Mouse (Mus musculus): ENCODE measurements around the gene Tpm3.
A peak's percentile ranks its signal among the peaks of the same experiment; 100 is the strongest.
"Not testable (repeated sequence)": the region's sequence is repeated elsewhere in the genome, so short reads cannot be mapped to it uniquely, and the experiment has no call there.

Gene Tpm3

DNA sequence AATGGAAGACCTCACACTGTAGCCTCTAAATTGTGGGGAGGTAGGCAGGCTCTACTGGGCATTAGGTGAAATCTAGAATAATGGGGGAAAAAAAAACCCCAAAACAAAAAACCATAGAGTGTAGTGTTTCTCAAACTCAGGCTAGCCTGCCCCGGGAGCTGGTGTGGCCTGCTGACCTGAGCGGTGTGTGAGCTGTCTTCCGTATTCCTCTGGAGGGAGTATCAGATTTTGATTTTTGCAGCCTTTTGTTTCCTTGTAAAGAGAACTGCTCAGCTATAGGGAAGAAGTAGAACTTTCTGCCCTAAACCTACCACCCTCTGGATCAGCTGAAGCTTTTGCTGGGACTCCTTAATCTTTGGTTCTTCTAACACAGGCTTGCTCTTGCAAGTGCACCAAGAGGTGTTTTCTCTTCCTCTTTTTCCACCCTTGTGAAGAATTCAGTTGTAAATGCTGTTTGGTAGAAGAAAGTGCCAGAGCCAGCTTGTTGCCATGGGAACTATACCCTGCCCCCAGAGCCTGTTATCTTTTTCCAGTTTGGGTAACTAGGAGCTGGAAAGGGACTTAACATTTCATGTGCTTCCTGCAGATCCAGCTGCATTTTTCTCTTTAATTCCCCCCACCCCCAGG is 11.4 kb downstream of the Tpm3 start:
- DNase-seq (ENCODE audit: low read depth, low spot score) = peak; percentile 88

DNA sequence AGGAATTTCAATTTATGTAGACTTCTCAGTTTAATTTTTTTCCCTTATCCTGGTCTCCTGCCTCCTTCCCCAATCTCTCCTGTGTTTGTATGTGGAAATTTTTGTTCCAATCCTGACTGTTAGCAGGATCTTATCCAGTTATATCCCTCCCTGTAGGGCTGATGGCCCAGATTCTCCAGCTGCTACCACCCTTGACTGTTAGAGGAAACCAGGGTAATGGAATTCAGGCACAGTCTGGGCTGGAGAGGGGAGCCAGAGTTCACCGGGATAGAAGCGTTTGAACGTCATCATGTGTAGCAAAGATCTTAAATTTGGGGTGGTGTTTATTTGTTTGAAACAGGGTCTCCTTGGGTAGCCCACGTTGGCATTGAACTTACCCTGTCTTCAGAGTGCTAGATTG is 12.3 kb downstream of the Tpm3 start:
- DNase-seq (ENCODE audit: low read depth, low spot score) = peak; percentile 47

DNA sequence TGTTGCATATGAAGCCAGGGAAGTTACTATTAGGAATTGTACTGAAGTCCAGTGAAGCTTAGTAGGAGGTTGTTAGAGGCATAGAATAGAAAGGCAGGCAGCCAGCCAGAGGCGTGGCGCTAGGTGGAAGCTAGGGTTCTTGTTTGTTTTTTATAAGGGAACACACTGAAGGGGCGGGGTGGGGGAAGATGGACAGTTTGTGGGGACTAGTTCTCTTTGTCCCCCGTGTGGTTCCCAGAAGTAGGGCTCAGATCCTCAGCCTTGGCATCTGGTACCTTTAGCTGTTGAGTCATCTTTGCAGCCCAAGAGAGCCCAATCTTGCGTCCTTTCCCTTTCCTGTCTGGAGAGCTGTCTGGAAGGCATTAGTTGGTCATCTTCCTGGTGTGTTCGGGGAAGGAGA is 12.8 kb downstream of the Tpm3 start:
- peak; percentile 48 for DNase-seq (ENCODE audit: low read depth, low spot score)

DNA sequence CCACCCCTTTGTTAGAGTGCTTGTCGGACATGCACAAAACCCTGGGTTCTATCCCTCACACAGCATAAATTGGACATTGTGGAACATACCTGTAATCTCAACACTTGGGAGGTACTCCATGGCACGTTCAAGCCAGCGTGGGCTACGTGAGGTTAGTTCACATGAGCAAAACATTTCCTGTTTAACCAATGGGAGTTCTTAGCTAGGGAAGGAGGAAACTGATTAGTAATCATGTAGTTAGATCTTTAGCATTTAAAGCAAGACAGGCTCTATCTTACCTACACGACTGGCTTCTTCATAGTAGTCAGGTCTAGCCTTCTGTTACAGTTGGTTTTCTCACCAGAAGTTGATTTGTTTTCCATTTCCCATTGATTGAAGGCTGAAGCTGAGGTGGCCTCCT is 13.6 kb downstream of the Tpm3 start:
- DNase-seq (ENCODE audit: low read depth, low spot score) = no peak

GRCm38 (mm10) chr3:90088617-90089016 is 16.2 kb downstream of the Tpm3 start:
- no peak for DNase-seq (ENCODE audit: low read depth, low spot score)

- DNase-seq (ENCODE audit: low read depth, low spot score) = no peak
Measured at GRCm38 (mm10) chr3:90090892-90091291, 18.4 kb downstream of the Tpm3 start.

DNA sequence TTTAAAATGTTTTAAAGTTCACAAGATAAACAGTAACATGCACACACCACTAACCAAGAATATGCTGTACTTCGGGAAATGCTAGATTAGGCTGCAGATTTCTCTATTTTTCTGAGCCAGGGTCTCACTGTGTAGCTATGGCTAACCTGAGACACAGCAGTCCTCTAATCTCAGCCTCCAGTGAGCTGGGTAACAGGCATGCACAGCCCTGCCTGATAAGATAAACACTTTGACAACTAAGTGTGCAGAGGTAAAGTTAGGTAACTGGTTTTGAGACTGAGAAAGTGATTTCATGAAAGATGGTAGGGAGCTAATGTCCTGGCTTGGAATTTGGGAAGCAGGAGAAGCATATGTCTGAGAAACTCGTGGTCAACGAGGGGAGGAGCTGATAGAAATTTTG is 22.0 kb downstream of the Tpm3 start:
- DNase-seq (ENCODE audit: low read depth, low spot score) = no peak

- DNase-seq (ENCODE audit: low read depth, low spot score) = peak; percentile 68
Measured at GRCm38 (mm10) chr3:90097928-90098327, 25.5 kb downstream of the Tpm3 start.

- no peak for DNase-seq (ENCODE audit: low read depth, low spot score)
Measured at GRCm38 (mm10) chr3:90101010-90101409, 28.6 kb downstream of the Tpm3 start.

- DNase-seq (ENCODE audit: low read depth, low spot score) = no peak
Measured at GRCm38 (mm10) chr3:90101673-90102072, 29.2 kb downstream of the Tpm3 start.

DNA sequence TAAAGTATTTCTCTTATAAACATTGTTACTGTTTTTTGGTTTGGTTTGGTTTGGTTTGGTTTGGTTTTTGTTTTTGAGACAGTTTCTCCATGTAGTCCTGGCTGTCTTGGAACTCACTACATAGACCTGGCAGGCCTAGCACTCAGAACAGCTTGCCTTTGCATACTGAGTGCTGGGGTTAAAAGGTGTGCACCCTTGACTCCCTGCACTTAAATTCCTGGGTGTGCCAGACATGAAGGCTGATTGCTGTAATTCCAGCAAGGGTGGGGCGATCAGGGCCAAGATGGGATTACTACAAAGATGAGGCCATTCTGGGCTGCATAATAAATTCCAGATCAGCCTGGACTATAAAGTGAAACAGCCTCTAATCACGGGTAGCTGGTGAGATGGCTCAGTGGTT is 29.8 kb downstream of the Tpm3 start:
- no peak for DNase-seq (ENCODE audit: low read depth, low spot score)

DNA sequence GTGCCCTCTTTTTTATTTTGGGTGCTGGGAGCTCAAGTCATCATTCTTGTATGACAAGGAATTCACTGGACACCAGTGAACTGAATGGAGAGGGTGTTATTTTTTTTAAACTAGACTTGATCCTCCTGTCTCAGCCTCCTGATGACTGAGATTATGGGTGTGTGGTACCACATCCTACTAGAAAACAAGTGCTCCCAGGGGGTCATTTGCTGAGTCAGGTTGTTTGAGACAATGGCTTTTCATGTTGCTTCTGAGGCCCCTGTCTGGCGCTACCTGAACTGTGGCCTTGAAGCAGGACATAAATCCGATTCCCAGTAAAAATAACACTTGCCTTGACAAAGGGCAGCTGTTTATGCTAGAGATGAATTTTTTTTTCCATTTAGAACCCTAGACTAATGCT is 30.7 kb downstream of the Tpm3 start:
- no peak for DNase-seq (ENCODE audit: low read depth, low spot score)

GRCm38 (mm10) chr3:90103938-90104337 is 31.5 kb downstream of the Tpm3 start, which contains the start of gene Nup210l:
Gene Nup210l, plus strand, starts transcription at chr3:90104132.
- DNase-seq (ENCODE audit: low read depth, low spot score) = no peak

DNA sequence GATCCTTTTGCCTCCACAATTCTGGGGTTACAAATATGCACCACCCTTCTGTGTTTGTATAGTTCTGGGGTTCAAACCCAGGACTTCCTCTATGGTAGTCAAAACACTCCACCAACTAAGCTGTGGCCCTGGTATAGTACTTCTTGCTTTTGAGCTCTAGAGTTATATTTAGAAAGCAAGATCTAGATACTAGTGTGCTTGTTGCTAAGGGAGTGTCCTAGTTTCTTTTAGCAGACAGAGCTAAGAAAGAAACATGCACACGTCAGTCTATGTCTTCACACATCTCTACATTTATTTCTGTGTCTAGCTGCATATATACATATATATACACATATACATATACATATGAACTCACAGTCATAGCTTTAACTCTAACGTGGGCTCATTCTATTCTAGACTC is 39.3 kb downstream of the Tpm3 start:
- DNase-seq (ENCODE audit: low read depth, low spot score) = peak; percentile 56

DNA sequence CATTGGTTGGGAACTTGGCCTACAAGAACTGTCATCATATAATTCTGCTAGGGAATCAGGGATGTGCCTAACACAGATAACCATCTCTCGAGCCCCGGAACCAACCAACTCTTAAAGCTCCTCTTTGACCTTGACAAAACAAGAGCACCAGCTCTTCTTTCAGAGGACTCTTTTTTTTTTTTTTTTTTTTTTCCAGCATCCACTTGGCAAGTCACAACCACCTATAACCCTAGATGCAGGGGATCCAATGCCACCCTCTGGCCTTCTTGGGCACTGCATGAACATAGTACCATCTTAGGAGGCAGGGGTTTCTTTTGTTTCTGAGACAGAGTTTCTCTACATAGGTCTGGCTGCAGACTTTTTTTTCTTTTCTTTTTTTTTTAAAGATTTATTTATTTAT is 41.9 kb downstream of the Tpm3 start:
- peak; percentile 25 for DNase-seq (ENCODE audit: low read depth, low spot score)

GRCm38 (mm10) chr3:90115526-90115925 is 43.1 kb downstream of the Tpm3 start:
- DNase-seq (ENCODE audit: low read depth, low spot score) = no peak

- DNase-seq (ENCODE audit: low read depth, low spot score) = peak; percentile 90
Measured at GRCm38 (mm10) chr3:90118132-90118790, 45.8 kb downstream of the Tpm3 start.

DNA sequence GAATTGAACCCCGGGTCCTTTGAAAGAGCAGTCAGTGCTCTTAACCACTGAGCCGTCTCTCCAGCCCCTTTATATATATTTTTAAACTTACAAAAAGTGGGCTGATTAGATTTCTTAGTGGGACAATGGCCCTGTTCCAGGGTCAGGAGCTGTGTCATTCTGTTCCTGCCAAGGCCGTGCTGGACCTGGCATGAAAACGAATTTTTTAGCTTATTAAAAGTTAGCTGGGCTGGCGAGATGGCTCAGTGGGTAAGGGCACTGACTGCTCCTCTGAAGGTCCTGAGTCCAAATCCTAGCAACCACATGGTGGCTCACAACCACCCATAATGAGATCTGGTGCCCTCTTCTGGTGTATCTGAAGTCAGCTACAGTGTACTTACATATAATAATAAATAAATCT is 49.6 kb downstream of the Tpm3 start:
- DNase-seq (ENCODE audit: low read depth, low spot score) = not testable (repeated sequence)

DNA sequence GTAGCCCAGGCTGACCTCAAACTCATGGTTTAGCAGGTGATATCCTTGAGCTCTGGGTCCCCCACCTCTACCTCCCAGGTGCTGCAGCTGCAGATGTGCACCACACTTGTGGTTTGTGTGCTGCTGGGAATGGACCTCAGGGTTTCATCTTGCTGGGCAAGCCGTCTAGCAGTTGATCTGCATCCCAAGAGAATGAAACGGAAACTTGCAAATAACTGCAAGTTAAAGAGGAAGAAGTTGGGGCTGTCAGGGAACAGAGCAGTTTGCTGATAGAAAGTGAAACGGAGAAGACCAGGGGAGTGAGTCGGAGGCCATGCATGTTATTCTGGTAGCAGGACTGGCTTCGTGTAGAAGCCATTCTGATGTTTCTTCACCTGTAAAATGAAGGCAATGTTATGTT is 53.3 kb downstream of the Tpm3 start:
- no peak for DNase-seq (ENCODE audit: low read depth, low spot score)

GRCm38 (mm10) chr3:90127881-90128280 is 55.4 kb downstream of the Tpm3 start:
- DNase-seq (ENCODE audit: low read depth, low spot score) = peak; percentile 71

GRCm38 (mm10) chr3:90132745-90133144 is 60.3 kb downstream of the Tpm3 start:
- DNase-seq (ENCODE audit: low read depth, low spot score) = no peak

- DNase-seq (ENCODE audit: low read depth, low spot score) = no peak
Measured at GRCm38 (mm10) chr3:90133331-90133730, 60.9 kb downstream of the Tpm3 start.

DNA sequence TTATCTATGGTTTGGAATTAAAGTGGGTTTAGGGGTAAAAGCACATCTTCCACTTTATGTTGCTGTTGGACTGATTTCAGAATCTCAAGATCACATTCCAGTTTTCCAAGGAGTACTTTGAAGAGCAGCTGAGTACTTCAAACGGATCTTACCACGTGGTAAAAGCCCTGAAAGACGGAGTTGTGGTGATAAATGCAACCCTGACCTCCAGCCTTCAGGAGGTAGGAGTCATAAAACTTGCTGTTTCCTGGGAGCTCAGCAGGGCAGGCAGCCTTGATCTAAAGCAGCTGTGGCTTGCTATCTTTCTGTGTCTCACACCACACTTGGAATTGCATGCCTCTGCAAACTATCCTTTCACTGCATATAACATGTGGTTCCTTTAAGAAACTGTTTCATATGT is 62.0 kb downstream of the Tpm3 start:
- DNase-seq (ENCODE audit: low read depth, low spot score) = no peak

DNA sequence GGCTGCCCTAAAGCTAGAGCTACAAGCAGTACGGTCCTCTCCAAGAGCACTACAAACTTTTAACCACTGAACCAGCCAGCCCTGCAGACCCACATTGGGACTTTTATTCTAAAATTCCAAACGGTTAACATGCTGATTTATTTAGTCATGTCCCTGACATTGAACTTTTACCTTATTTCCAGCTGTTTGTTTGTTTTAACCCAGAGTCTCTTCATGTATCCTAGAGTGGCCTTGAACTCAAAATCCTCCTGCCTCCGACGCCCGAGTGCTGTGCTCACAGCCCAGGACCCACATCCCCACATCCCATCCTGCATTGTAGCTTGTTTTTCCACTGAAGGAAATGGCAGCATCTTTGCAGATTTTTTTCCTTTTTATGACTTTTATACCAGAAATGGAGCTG is 62.5 kb downstream of the Tpm3 start:
- no peak for DNase-seq (ENCODE audit: low read depth, low spot score)
